Mouse (Mus musculus): ENCODE measurements around the gene Crebl2. TPM values are rescaled to one million over a fixed set of nuclear protein-coding genes. Genes with fewer than 3 reads are reported as not detected.

Gene Crebl2
- total and polyA plus RNA-seq, 3 experiments = 1.4 to 2.2 (median 1.5) TPM

GRCm38 (mm10) chr6:134786426-134786825 lies 43.5 kb upstream of the Crebl2 start:
- Histone ChIP-seq H3K27ac (ENCODE audit: insufficient read depth, low read depth) (no peak overlapping the region), H3K9me3 (replicated peaks; ENCODE audit: low read length) (no peaks in the 10 kb centered on the region), H3K79me2 (replicated peaks; ENCODE audit: control insufficient read depth, extremely low read depth, insufficient read depth, poor library complexity, severe bottlenecking) (peaks cover 51% of the 10 kb centered on the region), H3K27me3 (replicated peaks) (no peaks in the 10 kb centered on the region), H3K36me3 (replicated peaks in 1 of 2; ENCODE audit: control insufficient read depth in 1 of 2, insufficient read depth in 1 of 2, low read length in 1 of 2) (peaks cover 6 to 30% of the 10 kb centered on the region in 2 experiments), H3K9ac (ENCODE audit: insufficient read depth, low read depth) (no peak overlapping the region), H3K4me1 (ENCODE audit: control insufficient read depth in 1 of 2, insufficient read depth in 2 of 2) (peaks cover 0 to 43% of the 10 kb centered on the region in 2 experiments; a peak in 3 of 4 replicates), H3K4me2 (ENCODE audit: insufficient read depth, low read depth, poor library complexity, severe bottlenecking) (no peak overlapping the region), H3K4me3 (replicated peaks in 1 of 3; ENCODE audit: low read depth in 2 of 3, low read length in 2 of 3, poor library complexity in 1 of 3) (no peak overlapping the region)
- TF ChIP-seq MAFK (IDR thresholded peaks at IDR 0.05; ENCODE audit: insufficient replicate concordance, low read length) (no peak), HCFC1 (IDR thresholded peaks at IDR 0.05; ENCODE audit: low read depth, low read length) (no peak), ZKSCAN1 (IDR thresholded peaks at IDR 0.05; ENCODE audit: borderline replicate concordance, low read depth, low read length) (no peak), TCF12 (IDR thresholded peaks at IDR 0.05; ENCODE audit: low read depth, low read length) (no peak), JUN (IDR thresholded peaks at IDR 0.05; ENCODE audit: insufficient read depth, low read depth, low read length) (no peak), KAT2A (IDR thresholded peaks at IDR 0.05; ENCODE audit: insufficient replicate concordance, low read length) (no peak), SMC3 (IDR thresholded peaks at IDR 0.05; ENCODE audit: low read depth, low read length) (no peak), POLR2A (IDR thresholded peaks at IDR 0.05; ENCODE audit: low read depth, low read length) (no peak), MAX (IDR thresholded peaks at IDR 0.05; ENCODE audit: low read length) (no peak), ZMIZ1 (IDR thresholded peaks at IDR 0.05; ENCODE audit: low read depth, low read length) (no peak), E2F4 (IDR thresholded peaks at IDR 0.05; ENCODE audit: insufficient replicate concordance, low read depth, low read length) (no peak), MXI1 (IDR thresholded peaks at IDR 0.05; ENCODE audit: low read depth, low read length) (no peak), MYC (IDR thresholded peaks at IDR 0.05; ENCODE audit: low read depth, low read length) (no peak), RAD21 (IDR thresholded peaks at IDR 0.05; ENCODE audit: low read depth, low read length) (no peak), MEF2A (IDR thresholded peaks at IDR 0.05; ENCODE audit: borderline replicate concordance, low read depth, low read length) (no peak), USF2 (conservative IDR thresholded peaks at IDR 0.05; ENCODE audit: low read depth, low read length) (no peak), RCOR1 (conservative IDR thresholded peaks at IDR 0.05; ENCODE audit: low read depth, low read length) (no peak), NRF1 (IDR thresholded peaks at IDR 0.05; ENCODE audit: low read depth, low read length) (no peak), SIN3A (IDR thresholded peaks at IDR 0.05; ENCODE audit: low read length) (no peak)
- dilution Hi-C loops (cut with MboI; ENCODE audit: extremely low pct_ligation_motif_present, extremely low pct_unique_long_range_greater_than_20kb, low sequenced_read_pairs) = no loop called here
- no peak for DNase-seq (ENCODE audit: extremely low read depth)
- in situ Hi-C loops (cut with MboI; ENCODE audit: low pct_ligation_motif_present, low pct_unique_long_range_greater_than_20kb, low sequenced_read_pairs) = no loop called here

GRCm38 (mm10) chr6:134789100-134789499 lies 40.9 kb upstream of the Crebl2 start:
- dilution Hi-C loops (cut with MboI; ENCODE audit: extremely low pct_ligation_motif_present, extremely low pct_unique_long_range_greater_than_20kb, low sequenced_read_pairs) (no loop called here), in situ Hi-C loops (cut with MboI; ENCODE audit: low pct_ligation_motif_present, low pct_unique_long_range_greater_than_20kb, low sequenced_read_pairs) (no loop called here)
- H3K4me3 ChIP-seq (replicated peaks in 1 of 3; ENCODE audit: low read depth in 2 of 3, low read length in 2 of 3, poor library complexity in 1 of 3) = no peak overlapping the region
- no peak for DNase-seq (ENCODE audit: extremely low read depth)
- H3K4me1 ChIP-seq (ENCODE audit: control insufficient read depth in 1 of 2, insufficient read depth in 2 of 2) = peaks cover 3 to 46% of the 10 kb centered on the region in 2 experiments
- H3K36me3 ChIP-seq (replicated peaks in 1 of 2; ENCODE audit: control insufficient read depth in 1 of 2, insufficient read depth in 1 of 2, low read length in 1 of 2) = peaks cover 0 to 13% of the 10 kb centered on the region in 2 experiments
- H3K9ac ChIP-seq (ENCODE audit: insufficient read depth, low read depth) = no peak overlapping the region
- TF ChIP-seq MAFK (IDR thresholded peaks at IDR 0.05; ENCODE audit: insufficient replicate concordance, low read length) = no peak
- TF ChIP-seq PAX5 (IDR thresholded peaks at IDR 0.05; ENCODE audit: low read length) = no peak
- no peak for TF ChIP-seq CTCF (conservative IDR thresholded peaks at IDR 0.05 in 1 of 2, IDR thresholded peaks at IDR 0.05 in 1 of 2; ENCODE audit: low read depth in 2 of 2, low read length in 2 of 2)
- no peak for TF ChIP-seq KAT2A (IDR thresholded peaks at IDR 0.05; ENCODE audit: insufficient replicate concordance, low read length)
- TF ChIP-seq POLR2AphosphoS2 (IDR thresholded peaks at IDR 0.05; ENCODE audit: low read depth, low read length) = no peak
- no peak for TF ChIP-seq SMC3 (IDR thresholded peaks at IDR 0.05; ENCODE audit: low read depth, low read length)
- TF ChIP-seq MXI1 (IDR thresholded peaks at IDR 0.05; ENCODE audit: low read depth, low read length) = no peak
- no peak for TF ChIP-seq IRF4 (IDR thresholded peaks at IDR 0.05; ENCODE audit: low read depth, low read length)
- no peak for TF ChIP-seq ZNF384 (IDR thresholded peaks at IDR 0.05; ENCODE audit: low read depth, low read length)
- TF ChIP-seq ZC3H11A (IDR thresholded peaks at IDR 0.05; ENCODE audit: low read depth, low read length) = no peak
- no peak for TF ChIP-seq MAX (IDR thresholded peaks at IDR 0.05; ENCODE audit: low read length)
- H3K27ac ChIP-seq (ENCODE audit: insufficient read depth, low read depth) = no peak overlapping the region
- no peak overlapping the region for H3K4me2 ChIP-seq (ENCODE audit: insufficient read depth, low read depth, poor library complexity, severe bottlenecking)
- no peaks in the 10 kb centered on the region for H3K9me3 ChIP-seq (replicated peaks; ENCODE audit: low read length)
- H3K27me3 ChIP-seq (replicated peaks) = peaks cover 2% of the 10 kb centered on the region
- H3K79me2 ChIP-seq (replicated peaks; ENCODE audit: control insufficient read depth, extremely low read depth, insufficient read depth, poor library complexity, severe bottlenecking) = peaks cover 45% of the 10 kb centered on the region

Measured in CH12.LX (cell line).